Mouse (Mus musculus): ENCODE measurements at regions not wholly inside any gene's neighbourhood (a gene's known extent, or its start where the extent isn't known, plus 50 kb on each side); places are given as distances from the start of the nearest gene placed in this dataset.

DNA sequence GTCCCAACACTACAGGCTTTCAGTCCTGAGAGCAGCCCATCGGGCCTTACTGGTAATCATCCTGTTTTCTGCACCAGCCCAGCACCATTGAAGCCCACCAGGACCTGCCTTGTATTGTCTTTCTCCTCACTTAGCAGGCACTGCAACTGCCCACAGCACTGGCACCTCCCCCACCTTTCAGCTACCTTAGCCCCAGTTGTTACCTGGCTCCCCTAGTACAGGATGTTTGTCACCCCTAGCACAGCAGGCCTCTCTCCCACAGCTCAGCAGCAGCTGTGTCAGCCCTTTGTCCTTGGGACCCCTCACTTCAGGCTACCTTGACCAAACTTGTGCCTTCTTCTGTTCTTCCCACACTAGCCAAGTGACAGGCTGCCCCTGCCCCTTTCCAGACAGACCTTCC lies 53.6 kb upstream of the Ret start:
- no peak for TF ChIP-seq POLR2A (IDR thresholded peaks at IDR 0.05; ENCODE audit: borderline replicate concordance, low read depth, low read length)
- no peak for TF ChIP-seq CTCF (IDR thresholded peaks at IDR 0.05; ENCODE audit: low read depth, low read length)
